Mouse (Mus musculus): ENCODE measurements around the gene Gucy2c. TPM values are rescaled to one million over a fixed set of nuclear protein-coding genes. Genes with fewer than 3 reads are reported as not detected.

Gene Gucy2c
- total RNA-seq, 2 experiments from 2014 or later, result not detected

Other genes with a start within 250 kb of the Gucy2c start
- 44.2 and 65.4 TPM in 2 replicates for gene Plbd1, start 119.8 kb downstream of the Gucy2c start, total RNA-seq (2015; ENCODE audit: low replicate concordance)
- gene Plbd1, start 119.8 kb downstream of the Gucy2c start, total RNA-seq (2017; ENCODE audit: low replicate concordance), result 49.7 and 54.4 TPM in 2 replicates
- gene Hist4h4, start 22.6 kb upstream of the Gucy2c start, total RNA-seq (2015; ENCODE audit: low replicate concordance), result 12.3 and 17.7 TPM in 2 replicates
- 29.4 and 32.5 TPM in 2 replicates for gene Hist4h4, start 22.6 kb upstream of the Gucy2c start, total RNA-seq (2017; ENCODE audit: low replicate concordance)
- gene H2afj, start 26.5 kb upstream of the Gucy2c start, total RNA-seq (2015; ENCODE audit: low replicate concordance), result 20.9 and 21.9 TPM in 2 replicates
- 26.2 and 40.1 TPM in 2 replicates for gene H2afj, start 26.5 kb upstream of the Gucy2c start, total RNA-seq (2017; ENCODE audit: low replicate concordance)
- 0.38 TPM in 1 of 2 replicates, not detected in the other for gene BC049715, start 45.9 kb upstream of the Gucy2c start, total RNA-seq (2015; ENCODE audit: low replicate concordance)
- 0.34 and 5.3 TPM in 2 replicates for gene BC049715, start 45.9 kb upstream of the Gucy2c start, total RNA-seq (2017; ENCODE audit: low replicate concordance)
- gene Wbp11, start 46.5 kb upstream of the Gucy2c start, total RNA-seq (2015; ENCODE audit: low replicate concordance), result 34.2 and 38.2 TPM in 2 replicates
- 25.8 and 55.0 TPM in 2 replicates for gene Wbp11, start 46.5 kb upstream of the Gucy2c start, total RNA-seq (2017; ENCODE audit: low replicate concordance)
- gene Smco3, start 53.7 kb upstream of the Gucy2c start, total RNA-seq (2015; ENCODE audit: low replicate concordance), result 1.9 TPM in 1 of 2 replicates, not detected in the other
- gene Smco3, start 53.7 kb upstream of the Gucy2c start, total RNA-seq (2017; ENCODE audit: low replicate concordance), result 2.1 TPM in 1 of 2 replicates, not detected in the other
- 197 and 198 TPM in 2 replicates for gene Art4, start 76.0 kb upstream of the Gucy2c start, total RNA-seq (2015; ENCODE audit: low replicate concordance)
- gene Art4, start 76.0 kb upstream of the Gucy2c start, total RNA-seq (2017; ENCODE audit: low replicate concordance), result 348 and 388 TPM in 2 replicates
- gene Mgp, start 94.1 kb upstream of the Gucy2c start, total RNA-seq (2015; ENCODE audit: low replicate concordance), result 1.9 TPM in 1 of 2 replicates, not detected in the other
- gene Mgp, start 94.1 kb upstream of the Gucy2c start, total RNA-seq (2017; ENCODE audit: low replicate concordance), result 1.9 TPM in 1 of 2 replicates, not detected in the other
- gene Erp27, start 140.4 kb upstream of the Gucy2c start, total RNA-seq (2015; ENCODE audit: low replicate concordance), result not detected in 2 replicates
- gene Erp27, start 140.4 kb upstream of the Gucy2c start, total RNA-seq (2017; ENCODE audit: low replicate concordance), result 0.34 TPM in 1 of 2 replicates, not detected in the other
- not detected in 2 replicates for gene Pde6h, start 142.1 kb upstream of the Gucy2c start, total RNA-seq (2015; ENCODE audit: low replicate concordance)
- not detected in 2 replicates for gene Pde6h, start 142.1 kb upstream of the Gucy2c start, total RNA-seq (2017; ENCODE audit: low replicate concordance)
- gene Arhgdib, start 160.1 kb upstream of the Gucy2c start, total RNA-seq (2015; ENCODE audit: low replicate concordance), result 1,174 and 1,226 TPM in 2 replicates
- gene Arhgdib, start 160.1 kb upstream of the Gucy2c start, total RNA-seq (2017; ENCODE audit: low replicate concordance), result 299 and 335 TPM in 2 replicates